Mouse (Mus musculus) embryonic fibroblast, embryonic 13.5 days (primary cell): ENCODE results near the gene Foxp1. TPM values are rescaled to one million over a fixed set of nuclear protein-coding genes. Genes with fewer than 3 reads are reported as not detected.

Experiments used
- H3K27ac ChIP-seq: 2 replicates; pipeline ENCODE4 v1.5.1; 2012; ENCODE audit warnings: low read length, control low read depth, inconsistent platforms; ENCODE audit not compliant: insufficient read depth
- H3K4me1 ChIP-seq: 2 replicates; pipeline ENCODE4 v1.6.1; 2011; ENCODE audit warnings: low read length; ENCODE audit not compliant: control insufficient read depth, insufficient read depth
- H3K4me3 ChIP-seq: 2 replicates; pipeline ENCODE4 v1.5.1; 2011; ENCODE audit warnings: mild to moderate bottlenecking, control low read depth, low read length; ENCODE audit not compliant: insufficient read depth
- CTCF ChIP-seq: IDR thresholded peaks from 2 replicates; pipeline ENCODE4 v1.5.1; 2011; ENCODE audit warnings: mild to moderate bottlenecking, control low read depth, low read length, moderate library complexity, borderline replicate concordance; ENCODE audit not compliant: insufficient read depth
- POLR2A ChIP-seq: IDR thresholded peaks from 2 replicates; pipeline ENCODE4 v1.6.1; 2011; ENCODE audit warnings: low read depth, mild to moderate bottlenecking, control low read depth, low read length, moderate library complexity
- polyA plus RNA-seq: library from polyadenylated mRNA; stranded (reverse); fragments of >200 nt; gene quantifications from 2 replicates; pipeline ENCODE4 v1.2.4, GENCODE M21; 2011; ENCODE audit warnings: low read depth; ENCODE audit not compliant: missing spikeins, insufficient read length

Gene Foxp1
- polyA plus RNA-seq, 1 experiment, result 137 TPM

- Histone ChIP-seq H3K4me1 (0 out of 2 replicates have a peak, but pooled peaks cover 3% of the 10 kb centered on the region), H3K27ac (no peak overlapping the region)
- TF ChIP-seq POLR2A (no peak), CTCF (no peak)
Observed at GRCm38 (mm10) chr6:99375865-99376264, 146.7 kb downstream of the Foxp1 start.

GRCm38 (mm10) chr6:99375376-99375775, 147.1 kb downstream of the Foxp1 start:
- 0 out of 2 replicates have a peak, but pooled peaks cover 3% of the 10 kb centered on the region for H3K4me1 ChIP-seq
- TF ChIP-seq CTCF, result no peak
- TF ChIP-seq POLR2A, result no peak
- H3K27ac ChIP-seq, result no peak overlapping the region
- H3K4me3 ChIP-seq, result no peak overlapping the region

More at GRCm38 (mm10) chr6:99375865-99376264, 146.7 kb downstream of the Foxp1 start:
- no peak overlapping the region for H3K4me3 ChIP-seq

GRCm38 (mm10) chr6:99374448-99375271, 147.9 kb downstream of the Foxp1 start:
- H3K4me3 ChIP-seq, result no peak overlapping the region
- H3K27ac ChIP-seq, result no peak overlapping the region
- TF ChIP-seq POLR2A (no peak), CTCF (no peak)
- 0 out of 2 replicates have a peak, but pooled peaks cover 3% of the 10 kb centered on the region for H3K4me1 ChIP-seq

- Histone ChIP-seq H3K4me1 (0 out of 2 replicates have a peak, but pooled peaks cover 3% of the 10 kb centered on the region), H3K27ac (no peak overlapping the region), H3K4me3 (no peak overlapping the region)
- TF ChIP-seq CTCF, result no peak
- TF ChIP-seq POLR2A, result no peak
Observed at GRCm38 (mm10) chr6:99372427-99372826, 150.1 kb downstream of the Foxp1 start.

- H3K4me3 ChIP-seq, result no peak overlapping the region
- no peaks in the 10 kb centered on the region for H3K4me1 ChIP-seq
- H3K27ac ChIP-seq, result no peak overlapping the region
- TF ChIP-seq POLR2A (no peak), CTCF (no peak)
Observed at GRCm38 (mm10) chr6:99372016-99372415, 150.5 kb downstream of the Foxp1 start.

- H3K4me1 ChIP-seq, result no peaks in the 10 kb centered on the region
- no peak overlapping the region for H3K27ac ChIP-seq
- TF ChIP-seq POLR2A, result no peak
- no peak for TF ChIP-seq CTCF
- no peak overlapping the region for H3K4me3 ChIP-seq
Observed at GRCm38 (mm10) chr6:99369931-99370330, 152.6 kb downstream of the Foxp1 start.

GRCm38 (mm10) chr6:99369156-99369555, 153.4 kb downstream of the Foxp1 start:
- Histone ChIP-seq H3K27ac (no peak overlapping the region), H3K4me1 (no peaks in the 10 kb centered on the region), H3K4me3 (no peak overlapping the region)
- TF ChIP-seq CTCF, result no peak

- no peaks in the 10 kb centered on the region for H3K4me1 ChIP-seq
- H3K4me3 ChIP-seq, result no peak overlapping the region
- TF ChIP-seq CTCF (no peak), POLR2A (no peak)
- no peak overlapping the region for H3K27ac ChIP-seq
Observed at GRCm38 (mm10) chr6:99368118-99368753, 154.3 kb downstream of the Foxp1 start.

- H3K4me3 ChIP-seq, result no peak overlapping the region
- H3K4me1 ChIP-seq, result peaks cover 2% of the 10 kb centered on the region; the same call in 1 of the 2 replicates
- TF ChIP-seq CTCF (no peak), POLR2A (no peak)
- no peak overlapping the region for H3K27ac ChIP-seq
Observed at GRCm38 (mm10) chr6:99364545-99364944, 158.0 kb downstream of the Foxp1 start.

- no peak overlapping the region for H3K4me3 ChIP-seq
- TF ChIP-seq CTCF (no peak), POLR2A (no peak)
- H3K4me1 ChIP-seq, result peaks cover 5% of the 10 kb centered on the region; the same call in 1 of the 2 replicates
- no peak overlapping the region for H3K27ac ChIP-seq
Observed at GRCm38 (mm10) chr6:99360581-99360980, 161.9 kb downstream of the Foxp1 start.
